Mouse (Mus musculus): ENCODE measurements around the gene Crnkl1. TPM values are rescaled to one million over a fixed set of nuclear protein-coding genes. Genes with fewer than 3 reads are reported as not detected.

Crnkl1 gene
- total RNA-seq, 1 experiment: 35.0 TPM

GRCm38 (mm10) chr2:145948402-145948954, 13.7 kb upstream of the Crnkl1 start:
- Histone ChIP-seq H3K36me3 (ENCODE audit: control insufficient read depth, insufficient read depth, low read length, poor library complexity, severe bottlenecking) (no peaks in the 10 kb centered on the region), H3K4me3 (ENCODE audit: insufficient read depth in 1 of 2, low read depth in 1 of 2, low read length in 2 of 2, poor library complexity in 1 of 2, severe bottlenecking in 1 of 2) (no peak overlapping the region), H3K9ac (ENCODE audit: insufficient read depth, low read depth, low read length, poor library complexity, severe bottlenecking) (no peak overlapping the region), H3K9me3 (ENCODE audit: control insufficient read depth, insufficient read depth, low read depth, low read length) (no peaks in the 10 kb centered on the region), H3K4me1 (ENCODE audit: control insufficient read depth in 2 of 2, insufficient read depth in 2 of 2, low read length in 2 of 2, poor library complexity in 1 of 2) (no peaks in the 10 kb centered on the region), H3K27ac (ENCODE audit: insufficient read depth, low read depth, low read length, poor library complexity, severe bottlenecking) (no peak overlapping the region)
- TF ChIP-seq ZC3H11A (IDR thresholded peaks at IDR 0.05; ENCODE audit: borderline replicate concordance, low read depth, low read length) (no peak), ZNF384 (IDR thresholded peaks at IDR 0.05; ENCODE audit: low read depth, low read length) (no peak), CHD2 (IDR thresholded peaks at IDR 0.05; ENCODE audit: low read depth, low read length) (no peak), HCFC1 (IDR thresholded peaks at IDR 0.05; ENCODE audit: borderline replicate concordance, insufficient read depth, low read length) (no peak), MAFK (IDR thresholded peaks at IDR 0.05; ENCODE audit: insufficient read depth, low read depth, low read length) (no peak)
- in situ Hi-C loops (cut with MboI; ENCODE audit: low sequenced_read_pairs in 2 of 2, unreplicated experiment in 2 of 2): no loop called here
- DNase-seq (ENCODE audit: low read depth, low spot score): no peak

- in situ Hi-C loops (cut with MboI; ENCODE audit: low sequenced_read_pairs in 2 of 2, unreplicated experiment in 2 of 2): no loop called here
- DNase-seq (ENCODE audit: low read depth, low spot score): no peak
- H3K4me1 ChIP-seq (ENCODE audit: control insufficient read depth in 2 of 2, insufficient read depth in 2 of 2, low read length in 2 of 2, poor library complexity in 1 of 2): no peaks in the 10 kb centered on the region
Measured at GRCm38 (mm10) chr2:145944286-145944685, 9.5 kb upstream of the Crnkl1 start.

GRCm38 (mm10) chr2:145941403-145941802, 6.6 kb upstream of the Crnkl1 start:
- Histone ChIP-seq H3K27ac (ENCODE audit: insufficient read depth, low read depth, low read length, poor library complexity, severe bottlenecking) (no peak overlapping the region), H3K4me3 (ENCODE audit: insufficient read depth in 1 of 2, low read depth in 1 of 2, low read length in 2 of 2, poor library complexity in 1 of 2, severe bottlenecking in 1 of 2) (no peak overlapping the region), H3K9ac (ENCODE audit: insufficient read depth, low read depth, low read length, poor library complexity, severe bottlenecking) (no peak overlapping the region), H3K9me3 (ENCODE audit: control insufficient read depth, insufficient read depth, low read depth, low read length) (no peaks in the 10 kb centered on the region), H3K36me3 (ENCODE audit: control insufficient read depth, insufficient read depth, low read length, poor library complexity, severe bottlenecking) (no peaks in the 10 kb centered on the region), H3K4me1 (ENCODE audit: control insufficient read depth in 2 of 2, insufficient read depth in 2 of 2, low read length in 2 of 2, poor library complexity in 1 of 2) (no peaks in the 10 kb centered on the region)
- DNase-seq (ENCODE audit: low read depth, low spot score): no peak
- in situ Hi-C loops (cut with MboI; ENCODE audit: low sequenced_read_pairs in 2 of 2, unreplicated experiment in 2 of 2): no loop called here
- TF ChIP-seq ZNF384 (IDR thresholded peaks at IDR 0.05; ENCODE audit: low read depth, low read length): no peak
- TF ChIP-seq CHD2 (IDR thresholded peaks at IDR 0.05; ENCODE audit: low read depth, low read length): no peak
- no peak for TF ChIP-seq MAFK (IDR thresholded peaks at IDR 0.05; ENCODE audit: insufficient read depth, low read depth, low read length)
- no peak for TF ChIP-seq ZC3H11A (IDR thresholded peaks at IDR 0.05; ENCODE audit: borderline replicate concordance, low read depth, low read length)
- TF ChIP-seq HCFC1 (IDR thresholded peaks at IDR 0.05; ENCODE audit: borderline replicate concordance, insufficient read depth, low read length): no peak

More at GRCm38 (mm10) chr2:145944286-145944685, 9.5 kb upstream of the Crnkl1 start:
- Histone ChIP-seq H3K27ac (ENCODE audit: insufficient read depth, low read depth, low read length, poor library complexity, severe bottlenecking) (no peak overlapping the region), H3K9me3 (ENCODE audit: control insufficient read depth, insufficient read depth, low read depth, low read length) (no peaks in the 10 kb centered on the region), H3K36me3 (ENCODE audit: control insufficient read depth, insufficient read depth, low read length, poor library complexity, severe bottlenecking) (no peaks in the 10 kb centered on the region), H3K9ac (ENCODE audit: insufficient read depth, low read depth, low read length, poor library complexity, severe bottlenecking) (no peak overlapping the region), H3K4me3 (ENCODE audit: insufficient read depth in 1 of 2, low read depth in 1 of 2, low read length in 2 of 2, poor library complexity in 1 of 2, severe bottlenecking in 1 of 2) (no peak overlapping the region)
- TF ChIP-seq HCFC1 (IDR thresholded peaks at IDR 0.05; ENCODE audit: borderline replicate concordance, insufficient read depth, low read length): no peak
- no peak for TF ChIP-seq MAFK (IDR thresholded peaks at IDR 0.05; ENCODE audit: insufficient read depth, low read depth, low read length)
- TF ChIP-seq CHD2 (IDR thresholded peaks at IDR 0.05; ENCODE audit: low read depth, low read length): no peak
- no peak for TF ChIP-seq ZNF384 (IDR thresholded peaks at IDR 0.05; ENCODE audit: low read depth, low read length)
- TF ChIP-seq ZC3H11A (IDR thresholded peaks at IDR 0.05; ENCODE audit: borderline replicate concordance, low read depth, low read length): no peak

- no peak overlapping the region for H3K9ac ChIP-seq (ENCODE audit: insufficient read depth, low read depth, low read length, poor library complexity, severe bottlenecking)
- H3K36me3 ChIP-seq (ENCODE audit: control insufficient read depth, insufficient read depth, low read length, poor library complexity, severe bottlenecking): peaks cover 3% of the 10 kb centered on the region
- no peak for DNase-seq (ENCODE audit: low read depth, low spot score)
- in situ Hi-C loops (cut with MboI; ENCODE audit: low sequenced_read_pairs in 2 of 2, unreplicated experiment in 2 of 2): no loop called here
- H3K9me3 ChIP-seq (ENCODE audit: control insufficient read depth, insufficient read depth, low read depth, low read length): no peaks in the 10 kb centered on the region
- H3K4me3 ChIP-seq (ENCODE audit: insufficient read depth in 1 of 2, low read depth in 1 of 2, low read length in 2 of 2, poor library complexity in 1 of 2, severe bottlenecking in 1 of 2): no peak overlapping the region
- TF ChIP-seq HCFC1 (IDR thresholded peaks at IDR 0.05; ENCODE audit: borderline replicate concordance, insufficient read depth, low read length) (no peak), ZC3H11A (IDR thresholded peaks at IDR 0.05; ENCODE audit: borderline replicate concordance, low read depth, low read length) (no peak), MAFK (IDR thresholded peaks at IDR 0.05; ENCODE audit: insufficient read depth, low read depth, low read length) (no peak), CHD2 (IDR thresholded peaks at IDR 0.05; ENCODE audit: low read depth, low read length) (no peak)
- no peak overlapping the region for H3K27ac ChIP-seq (ENCODE audit: insufficient read depth, low read depth, low read length, poor library complexity, severe bottlenecking)
- H3K4me1 ChIP-seq (ENCODE audit: control insufficient read depth in 2 of 2, insufficient read depth in 2 of 2, low read length in 2 of 2, poor library complexity in 1 of 2): 0 out of 4 replicates have a peak, but pooled peaks cover 0 to 2% of the 10 kb centered on the region in 2 experiments
Measured at GRCm38 (mm10) chr2:145936975-145937374, 2.2 kb upstream of the Crnkl1 start.

All from ES-E14 (cell line).